Mouse (Mus musculus) forebrain, postnatal 0 days (tissue): Measurements from ENCODE around the gene Ap1m1. TPM values are rescaled to one million over a fixed set of nuclear protein-coding genes. Genes with fewer than 3 reads are reported as not detected.
A peak's percentile ranks its signal among the peaks of the same experiment; 100 is the strongest.

Source experiments
- ATAC-seq: fragments of 200-750 bp; cut with Nextera tagmentation; 2 replicates; pipeline ENCODE4 v1.8.0; 2017; ENCODE audit warnings: mild to moderate bottlenecking, moderate library complexity
- DNase-seq: peaks from one replicate; pipeline ENCODE4 v3.0.0-alpha.2; 2015
- H3K27ac ChIP-seq: fragments of 300-500 bp; sonication (generic); 2 replicates; pipeline ENCODE4 v1.5.1; 2014; ENCODE audit warnings: low read depth, mild to moderate bottlenecking, antibody characterized with exemption, low read length, moderate library complexity, mixed read lengths
- H3K27me3 ChIP-seq: fragments of 300-500 bp; sonication (generic); 2 replicates; pipeline ENCODE4 v1.6.1; 2014; ENCODE audit warnings: mild to moderate bottlenecking, low read length, mixed read lengths; ENCODE audit not compliant: insufficient read depth
- H3K36me3 ChIP-seq: fragments of 300-500 bp; sonication (generic); 2 replicates; pipeline ENCODE4 v1.6.1; 2014; ENCODE audit warnings: mild to moderate bottlenecking, moderate library complexity; ENCODE audit not compliant: insufficient read depth
- H3K4me1 ChIP-seq: fragments of 300-500 bp; sonication (generic); 2 replicates; pipeline ENCODE4 v1.6.1; 2014; ENCODE audit warnings: antibody characterized with exemption; ENCODE audit not compliant: insufficient read depth
- H3K4me2 ChIP-seq: fragments of 300-500 bp; sonication (generic); 2 replicates; pipeline ENCODE4 v1.6.1; 2014; ENCODE audit warnings: low read depth, mild to moderate bottlenecking, moderate library complexity
- H3K4me3 ChIP-seq: fragments of 300-500 bp; sonication (generic); 2 replicates; pipeline ENCODE4 v1.5.1; 2014; ENCODE audit warnings: low read depth, low read length, mixed read lengths
- H3K9ac ChIP-seq: fragments of 300-500 bp; sonication (generic); 2 replicates; pipeline ENCODE4 v1.6.1; 2014; ENCODE audit warnings: mild to moderate bottlenecking
- H3K9me3 ChIP-seq: fragments of 300-500 bp; sonication (generic); 2 replicates; pipeline ENCODE4 v1.6.1; 2016; ENCODE audit warnings: low read length
- CTCF ChIP-seq: sonication (generic); IDR thresholded peaks from 2 replicates; pipeline ENCODE4 v1.5.1; 2016; ENCODE audit warnings: antibody characterized with exemption, control low read depth, low read depth
- WGBS: fragments of 180-500 bp; shearing (Covaris S2); extraction: QIAGEN DNeasy Blood & Tissue Kit; methylation state at CpG from one replicate; pipeline ENCODE4 v1.1.7; 2014; 5-methylcytosine and 5-hydroxymethylcytosine counted together
- polyA plus RNA-seq: library from polyadenylated mRNA; unstranded; fragments of >200 nt; fragmentation: Nextera tagmentation; extraction: Ambion mirVana; gene quantifications from 2 replicates; pipeline ENCODE4 v1.2.1, GENCODE M21; 2015
- total RNA-seq: library from RNA; depleted of rRNA; stranded (reverse); fragments of >200 nt; gene quantifications from 2 replicates; pipeline ENCODE4 v1.2.3, GENCODE M21; 2014

Ap1m1 gene
- total and polyA plus RNA-seq, 2 experiments from 2014 or later, result 74.8 to 243 TPM

GRCm38 (mm10) chr8:72281634-72282033, 41.8 kb downstream of the Ap1m1 start:
- no peak overlapping the region for H3K9ac ChIP-seq
- DNase-seq, result no peak
- 23% methylated on average over 3 of the region's 3 CpGs for WGBS
- H3K27ac ChIP-seq, result no peak overlapping the region
- ATAC-seq, result peak; percentile 16; the same call in 1 of the 2 replicates
- H3K4me3 ChIP-seq, result no peak overlapping the region
- TF ChIP-seq CTCF, result no peak
- no peaks in the 10 kb centered on the region for H3K27me3 ChIP-seq
- H3K9me3 ChIP-seq, result no peaks in the 10 kb centered on the region
- H3K4me1 ChIP-seq, result no peaks in the 10 kb centered on the region
- H3K36me3 ChIP-seq, result no peaks in the 10 kb centered on the region
- H3K4me2 ChIP-seq, result no peak overlapping the region

DNA sequence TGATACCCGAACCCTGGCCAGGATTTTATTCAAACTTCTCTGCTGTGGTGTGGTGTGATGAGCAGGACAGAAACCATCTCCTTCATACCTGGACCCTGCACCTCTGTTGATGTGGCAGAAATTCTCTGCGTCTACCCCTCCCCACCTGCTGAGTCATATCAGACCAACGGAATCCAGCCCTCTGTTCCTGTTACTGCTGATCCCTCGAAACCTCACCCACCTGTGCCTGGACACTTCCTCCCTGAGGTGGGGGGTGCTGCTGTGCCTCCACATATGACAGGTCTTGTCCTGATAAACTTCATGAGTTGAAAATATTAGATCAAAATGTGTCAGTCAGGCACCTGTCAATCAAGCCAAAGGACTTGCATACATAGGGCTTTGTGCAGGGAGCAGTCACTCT, 45.5 kb downstream of the Ap1m1 start:
- Histone ChIP-seq H3K9ac (no peak overlapping the region), H3K27ac (no peak overlapping the region), H3K9me3 (no peaks in the 10 kb centered on the region), H3K4me2 (no peak overlapping the region), H3K4me3 (no peak overlapping the region), H3K4me1 (no peaks in the 10 kb centered on the region), H3K27me3 (no peaks in the 10 kb centered on the region), H3K36me3 (no peaks in the 10 kb centered on the region)
- TF ChIP-seq CTCF, result no peak
- DNase-seq (no peak), ATAC-seq (no peak)
- 72% methylated on average over 4 of the region's 4 CpGs for WGBS

GRCm38 (mm10) chr8:72289051-72289450, 49.2 kb downstream of the Ap1m1 start:
- Histone ChIP-seq H3K4me2 (no peak overlapping the region), H3K27ac (no peak overlapping the region), H3K9me3 (no peaks in the 10 kb centered on the region), H3K36me3 (no peaks in the 10 kb centered on the region), H3K27me3 (no peaks in the 10 kb centered on the region), H3K4me1 (no peaks in the 10 kb centered on the region), H3K9ac (no peak overlapping the region), H3K4me3 (no peak overlapping the region)
- ATAC-seq (no peak), DNase-seq (no peak)
- no peak for TF ChIP-seq CTCF

GRCm38 (mm10) chr8:72291104-72291503, 51.3 kb downstream of the Ap1m1 start:
- ATAC-seq, result no peak
- no peak overlapping the region for H3K9ac ChIP-seq
- H3K27me3 ChIP-seq, result no peaks in the 10 kb centered on the region

GRCm38 (mm10) chr8:72293309-72293708, 53.5 kb downstream of the Ap1m1 start:
- Histone ChIP-seq H3K4me3 (no peak overlapping the region), H3K36me3 (no peaks in the 10 kb centered on the region), H3K4me1 (no peaks in the 10 kb centered on the region), H3K4me2 (no peak overlapping the region), H3K27ac (no peak overlapping the region), H3K27me3 (no peaks in the 10 kb centered on the region), H3K9me3 (no peaks in the 10 kb centered on the region), H3K9ac (no peak overlapping the region)
- no peak for TF ChIP-seq CTCF
- DNase-seq (no peak), ATAC-seq (no peak)

More at GRCm38 (mm10) chr8:72291104-72291503, 51.3 kb downstream of the Ap1m1 start:
- H3K4me1 ChIP-seq, result no peaks in the 10 kb centered on the region
- no peaks in the 10 kb centered on the region for H3K9me3 ChIP-seq
- no peak for DNase-seq
- no peak for TF ChIP-seq CTCF
- H3K4me3 ChIP-seq, result no peak overlapping the region
- H3K36me3 ChIP-seq, result no peaks in the 10 kb centered on the region
- WGBS, result 75% methylated on average over 2 of the region's 2 CpGs
- H3K4me2 ChIP-seq, result no peak overlapping the region
- H3K27ac ChIP-seq, result no peak overlapping the region

- no peak overlapping the region for H3K9ac ChIP-seq
- no peaks in the 10 kb centered on the region for H3K9me3 ChIP-seq
- ATAC-seq, result peak; percentile 14; the same call in 1 of the 2 replicates
- H3K36me3 ChIP-seq, result no peaks in the 10 kb centered on the region
- DNase-seq, result no peak
- TF ChIP-seq CTCF, result no peak
- peak overlapping the region; percentile 59 for H3K27ac ChIP-seq
- H3K27me3 ChIP-seq, result no peaks in the 10 kb centered on the region
- 71% methylated on average over 3 of the region's 3 CpGs for WGBS
- no peak overlapping the region for H3K4me2 ChIP-seq
- no peak overlapping the region for H3K4me3 ChIP-seq
- H3K4me1 ChIP-seq, result no peaks in the 10 kb centered on the region
Measured at GRCm38 (mm10) chr8:72295125-72295524, 55.3 kb downstream of the Ap1m1 start.

DNA sequence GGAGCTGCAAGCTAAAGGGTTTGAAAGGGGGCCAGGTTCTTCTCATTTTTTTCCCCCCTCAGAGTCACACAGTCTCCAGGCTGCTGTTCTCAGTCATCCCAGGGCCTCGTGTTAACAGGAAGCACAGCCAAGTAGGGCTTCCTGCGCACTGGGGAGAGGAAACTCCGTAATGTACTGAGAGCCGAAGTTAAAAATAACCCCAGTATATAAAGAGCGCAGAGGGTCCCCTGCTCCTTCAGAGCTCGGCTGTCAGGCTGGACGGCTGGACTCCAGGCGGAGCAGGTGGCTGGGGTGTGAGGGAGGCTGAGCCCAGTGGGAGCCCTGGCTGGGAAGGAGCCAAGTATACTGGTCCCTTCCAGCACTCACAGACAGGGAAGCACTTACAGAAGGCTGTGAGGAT, 55.9 kb downstream of the Ap1m1 start:
- Histone ChIP-seq H3K4me1 (no peaks in the 10 kb centered on the region), H3K9me3 (no peaks in the 10 kb centered on the region), H3K4me3 (no peak overlapping the region), H3K36me3 (no peaks in the 10 kb centered on the region), H3K9ac (0 out of 2 replicates have a peak overlapping the region, but pooled peaks have one; percentile 22), H3K27me3 (no peaks in the 10 kb centered on the region), H3K27ac (peak overlapping the region; percentile 59), H3K4me2 (peak overlapping the region; percentile 29; the same call in 1 of the 2 replicates)
- ATAC-seq (peak; percentile 96), DNase-seq (peak; percentile 74)
- 38% methylated on average over 8 of the region's 8 CpGs for WGBS
- TF ChIP-seq CTCF, result no peak

GRCm38 (mm10) chr8:72296561-72296960, 56.7 kb downstream of the Ap1m1 start:
- 92% methylated on average over 8 of the region's 8 CpGs for WGBS
- no peaks in the 10 kb centered on the region for H3K27me3 ChIP-seq
- H3K4me1 ChIP-seq, result no peaks in the 10 kb centered on the region
- H3K36me3 ChIP-seq, result no peaks in the 10 kb centered on the region
- no peak for TF ChIP-seq CTCF
- no peak overlapping the region for H3K27ac ChIP-seq
- no peaks in the 10 kb centered on the region for H3K9me3 ChIP-seq
- no peak overlapping the region for H3K4me3 ChIP-seq
- H3K4me2 ChIP-seq, result no peak overlapping the region
- no peak overlapping the region for H3K9ac ChIP-seq
- DNase-seq (no peak), ATAC-seq (no peak)
